Mouse (Mus musculus) embryo, embryonic 9.5 days (tissue): Measurements from ENCODE around the gene Sart1.
"Not testable (repeated sequence)": the region's sequence is repeated elsewhere in the genome, so short reads cannot be mapped to it uniquely, and the experiment has no call there.

Experiments used
- DNase-seq: peaks from one replicate; pipeline ENCODE4 v3.0.0-alpha.2; 2017; ENCODE audit errors: extremely low spot score

Sart1 gene

DNA sequence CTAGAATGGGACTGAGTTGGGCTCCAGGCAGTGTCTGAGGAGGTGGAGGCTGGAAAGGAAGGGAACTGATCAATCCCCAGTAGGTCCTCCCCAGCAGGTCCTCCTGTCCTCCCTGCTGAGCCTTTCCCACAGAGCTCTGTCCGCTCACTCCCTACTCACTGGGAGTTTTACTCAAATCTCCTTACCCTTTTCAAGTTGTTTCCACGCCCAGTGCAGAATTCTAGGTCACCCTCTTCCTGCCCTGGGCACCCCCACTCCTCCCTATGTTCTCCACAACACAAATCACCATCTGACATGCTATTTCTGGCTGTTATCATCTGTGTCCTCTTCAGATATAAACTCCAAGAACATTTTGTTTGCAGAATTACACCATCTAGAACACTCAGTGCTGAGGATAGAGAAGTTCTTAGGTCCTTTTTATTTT lies 26.0 kb upstream of the Sart1 start:
- DNase-seq = no peak

DNA sequence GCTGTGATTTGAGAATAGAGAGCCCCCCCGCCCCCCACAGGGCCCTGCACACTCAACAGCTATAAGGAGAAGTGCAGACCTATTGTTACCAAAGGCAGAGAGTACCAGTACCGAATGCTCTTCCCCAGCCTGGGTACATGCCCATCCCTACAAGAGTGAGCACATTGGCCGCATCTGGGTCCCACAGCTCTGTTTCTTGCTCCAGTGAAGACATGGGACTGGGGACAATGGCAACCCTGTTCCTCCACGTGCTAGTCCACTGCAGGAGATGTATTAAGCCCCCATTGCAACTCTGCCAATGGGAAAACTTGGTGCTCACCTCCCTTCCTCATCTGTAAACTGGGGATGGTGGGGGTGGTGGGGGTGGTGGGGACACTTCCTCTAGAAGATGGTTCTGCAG lies 25.3 kb upstream of the Sart1 start:
- DNase-seq = no peak

DNA sequence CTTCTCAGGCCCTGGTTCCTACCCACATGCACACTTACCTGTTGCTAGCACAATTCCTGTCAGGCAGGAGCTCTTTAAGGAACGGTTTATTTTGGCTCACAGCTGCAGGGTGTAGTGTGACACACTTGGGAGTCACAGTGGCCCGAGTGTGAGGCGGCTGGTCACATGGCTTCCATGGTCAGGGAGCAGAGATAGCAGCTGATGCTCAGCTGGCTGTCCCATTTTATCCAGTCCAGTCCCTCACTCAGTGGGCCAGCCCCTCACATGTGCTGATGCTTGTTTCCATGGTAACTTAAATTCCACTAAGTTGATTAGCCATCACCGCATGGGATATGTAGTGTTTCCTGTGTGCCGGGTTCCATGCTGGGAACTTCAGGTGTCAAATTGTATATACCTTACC lies 23.5 kb upstream of the Sart1 start:
- no peak for DNase-seq

DNA sequence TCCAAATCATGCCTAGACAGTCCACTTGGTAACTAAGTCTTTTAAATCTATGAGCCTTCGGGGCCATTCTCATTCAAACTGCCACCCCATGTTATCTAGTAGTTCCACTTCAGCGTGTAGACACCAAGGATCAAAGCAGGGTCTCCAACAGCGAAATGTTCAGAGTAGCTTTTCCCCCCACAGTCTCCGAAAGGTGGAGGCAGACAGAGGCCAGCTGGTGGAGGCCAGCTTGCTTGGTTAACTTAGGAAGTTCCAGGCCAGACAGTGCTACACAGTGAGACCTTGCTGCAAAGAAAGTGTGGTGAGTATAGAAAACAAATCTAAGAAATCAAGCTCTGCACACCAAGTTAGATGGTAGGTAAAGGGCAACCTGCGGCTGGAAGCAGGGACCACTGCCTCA lies 22.1 kb upstream of the Sart1 start:
- DNase-seq = no peak

DNA sequence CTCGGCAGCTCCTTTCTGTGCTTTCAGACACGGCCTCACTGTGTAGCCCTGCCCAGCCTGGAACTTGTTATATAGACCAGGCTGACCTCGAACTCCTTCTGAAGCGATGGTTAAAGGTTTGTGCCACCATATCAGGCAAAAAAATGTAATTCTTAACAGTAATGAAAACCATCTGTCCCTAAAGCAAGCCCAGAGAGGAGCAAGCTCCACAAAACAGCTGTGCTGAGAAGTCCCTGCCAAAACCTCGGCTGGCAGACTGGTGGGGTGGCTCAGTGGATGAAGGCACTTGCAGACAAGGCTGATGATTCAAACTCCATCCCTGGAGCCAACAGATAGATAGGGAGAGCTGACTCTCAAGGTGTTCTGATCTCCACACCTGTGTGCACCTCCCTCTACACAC lies 20.6 kb upstream of the Sart1 start:
- DNase-seq = no peak

DNA sequence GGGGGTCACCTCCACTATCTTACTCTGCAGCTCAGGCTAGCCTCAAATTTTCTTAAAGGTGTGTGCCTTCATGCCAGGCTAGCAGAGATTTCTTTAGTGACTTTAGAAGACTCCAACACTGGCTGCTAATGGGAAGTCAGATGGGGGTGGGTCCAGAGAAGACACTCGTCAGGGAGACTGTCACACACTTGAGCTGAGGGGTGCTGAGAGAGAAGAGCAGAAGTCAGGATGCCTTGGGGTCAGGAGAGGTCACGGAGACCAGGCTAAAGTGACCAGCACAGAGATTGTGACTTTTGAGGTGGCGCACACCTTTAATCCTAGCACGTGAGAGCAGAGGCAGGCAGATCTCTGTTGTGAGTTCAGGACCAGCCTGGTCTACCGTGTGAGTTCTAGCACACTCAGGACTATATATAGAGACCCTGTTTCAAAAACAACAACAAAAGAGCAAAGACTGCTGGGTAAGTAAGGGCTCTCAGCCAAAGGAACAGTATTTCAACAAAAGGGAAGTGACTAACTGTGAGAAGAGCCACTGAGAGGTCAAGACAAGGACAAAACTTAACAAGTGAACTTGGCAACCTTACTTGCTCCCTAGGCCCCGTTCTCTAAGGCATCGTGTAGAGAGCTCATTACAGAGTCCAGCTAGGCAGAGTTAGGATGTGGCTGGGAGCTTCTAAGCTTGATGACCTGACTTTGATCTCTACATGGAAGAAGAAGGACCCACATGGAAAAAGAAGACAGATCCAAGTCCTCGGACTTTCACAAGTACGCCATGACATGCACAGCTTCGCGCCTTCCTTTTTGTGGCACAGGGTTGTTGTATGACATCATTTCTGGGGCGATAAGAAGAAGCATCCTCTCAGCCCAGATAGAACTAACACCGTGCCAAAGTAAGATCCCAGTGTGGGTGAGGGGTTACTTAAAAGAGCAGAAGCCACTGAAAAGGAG lies 19.8 kb upstream of the Sart1 start:
- DNase-seq = no peak

DNA sequence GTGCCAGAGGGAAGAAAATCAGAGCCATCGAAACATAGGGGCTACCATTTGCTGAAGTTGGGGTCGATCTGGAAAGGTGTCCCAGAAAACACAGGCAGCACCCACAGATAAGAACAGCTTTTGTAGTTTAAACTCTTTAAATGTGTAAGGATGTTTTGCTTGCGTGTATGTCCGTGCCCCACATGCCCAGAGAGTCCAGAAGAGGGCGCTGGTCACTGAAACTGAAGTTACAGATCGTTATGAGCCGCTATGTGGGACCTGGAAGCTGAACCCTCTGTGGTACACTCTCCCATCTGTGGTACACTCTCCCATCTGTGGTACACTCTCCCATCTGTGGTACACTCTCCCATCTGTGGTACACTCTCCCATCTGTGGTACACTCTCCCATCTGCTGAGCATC lies 18.6 kb upstream of the Sart1 start:
- DNase-seq = peak; percentile 39

DNA sequence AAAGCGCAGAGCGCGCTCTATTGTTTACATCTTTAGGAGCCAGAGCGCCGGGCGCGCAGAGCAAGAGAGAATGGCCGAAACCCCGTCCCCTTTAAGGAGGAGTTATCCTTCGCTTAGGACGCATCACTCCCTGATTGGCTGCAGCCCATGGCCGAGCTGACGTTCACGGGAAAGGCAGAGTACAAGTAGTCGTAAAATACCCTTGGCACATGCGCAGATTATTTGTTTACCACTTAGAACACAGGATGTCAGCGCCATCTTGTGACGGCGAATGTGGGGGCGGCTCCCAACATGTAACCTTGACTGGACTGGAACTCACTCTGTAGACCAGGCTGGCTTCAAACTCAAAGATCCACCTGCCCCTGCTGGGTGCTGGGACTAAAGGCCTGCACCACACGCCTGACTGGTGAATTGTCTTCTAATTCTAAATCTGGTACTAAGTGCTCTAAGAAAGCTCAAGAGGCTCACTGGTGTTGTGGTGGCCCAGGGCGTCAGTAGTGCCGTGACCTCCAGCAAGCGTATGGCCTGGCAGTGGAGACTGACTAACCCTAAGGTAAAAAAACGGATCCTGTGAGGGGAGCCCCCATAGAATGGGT lies 18.1 kb upstream of the Sart1 start:
- peak; percentile 61 for DNase-seq

DNA sequence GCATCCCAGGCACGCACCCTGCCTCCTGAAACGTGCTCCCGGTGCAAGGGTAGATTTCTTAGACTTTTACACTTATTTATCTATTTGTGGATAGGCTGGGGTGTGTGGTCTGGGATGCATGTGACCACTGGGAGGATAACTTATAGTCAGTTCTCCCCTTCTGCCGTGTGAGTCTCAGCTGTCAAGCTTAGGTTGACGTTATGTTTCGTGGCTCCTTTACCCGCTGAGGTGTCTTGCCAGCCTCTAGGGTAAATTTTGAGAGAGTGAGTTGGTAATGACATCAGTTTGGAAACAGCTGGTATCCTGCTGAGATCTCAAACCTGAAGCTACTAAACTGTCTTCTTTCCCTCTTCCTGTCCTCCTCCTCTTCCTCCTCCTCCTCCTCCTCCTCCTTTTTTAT lies 17.4 kb upstream of the Sart1 start:
- no peak for DNase-seq

DNA sequence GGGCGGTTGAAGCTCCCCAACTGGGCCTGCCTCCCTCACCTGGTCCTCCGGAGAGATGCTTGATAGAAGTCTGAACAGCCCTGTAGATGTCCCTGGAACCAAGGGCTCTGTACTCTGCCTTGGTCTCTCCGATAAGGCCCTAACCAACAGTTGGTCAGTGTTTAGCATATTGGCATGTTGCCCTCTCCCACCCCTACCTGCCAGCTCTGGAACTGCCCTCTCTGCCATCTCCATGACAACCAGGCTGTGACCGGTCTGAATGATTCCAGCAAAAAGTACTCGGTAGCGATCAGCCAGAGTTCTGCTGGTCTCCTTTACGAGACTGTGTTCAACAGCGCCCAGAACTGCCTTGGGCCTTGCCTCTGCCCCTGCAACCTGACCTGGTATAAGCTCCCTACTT lies 13.8 kb upstream of the Sart1 start, which contains the start of gene Tsga10ip:
Gene Tsga10ip (minus strand): TSS at position 234 of the 400 bp plus-strand sequence.
- no peak for DNase-seq

DNA sequence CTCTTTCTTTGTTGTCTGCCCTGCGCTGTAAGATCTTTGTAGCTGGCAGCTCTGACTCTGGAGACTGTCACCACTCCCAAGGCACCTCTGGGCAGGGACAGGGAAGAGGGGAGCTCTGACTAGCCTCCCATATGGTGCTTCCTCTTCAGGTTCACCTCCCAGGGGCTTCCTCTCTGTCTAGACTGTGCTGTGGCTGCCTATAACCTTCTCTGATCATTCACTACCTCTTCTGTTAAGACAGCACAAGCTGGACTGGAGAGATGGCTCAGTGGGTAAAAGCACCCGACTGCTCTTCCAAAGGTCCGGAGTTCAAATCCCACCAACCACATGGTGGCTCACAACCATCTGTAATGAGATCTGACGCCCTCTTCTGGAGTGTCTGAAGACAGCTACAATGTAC lies 12.6 kb upstream of the Sart1 start:
- not testable (repeated sequence) for DNase-seq

DNA sequence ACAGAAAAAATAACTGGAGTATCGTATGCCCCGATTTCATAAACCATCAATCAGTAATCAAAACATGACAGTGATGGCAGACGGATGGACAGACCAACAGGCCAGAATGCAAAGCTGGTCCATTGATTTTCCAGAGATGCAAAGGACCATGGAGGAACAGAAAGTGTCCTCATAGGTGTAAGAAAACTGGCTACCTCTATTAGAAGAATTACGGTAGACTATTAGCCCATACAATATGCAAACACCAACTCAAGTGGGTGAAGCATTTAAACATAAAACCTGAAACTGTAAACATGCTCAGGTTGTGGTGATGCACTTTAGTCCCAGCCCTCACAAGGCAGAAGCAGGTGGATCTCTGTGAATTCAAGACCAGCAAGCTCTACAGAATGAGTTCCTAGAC lies 6.9 kb upstream of the Sart1 start:
- DNase-seq = no peak

DNA sequence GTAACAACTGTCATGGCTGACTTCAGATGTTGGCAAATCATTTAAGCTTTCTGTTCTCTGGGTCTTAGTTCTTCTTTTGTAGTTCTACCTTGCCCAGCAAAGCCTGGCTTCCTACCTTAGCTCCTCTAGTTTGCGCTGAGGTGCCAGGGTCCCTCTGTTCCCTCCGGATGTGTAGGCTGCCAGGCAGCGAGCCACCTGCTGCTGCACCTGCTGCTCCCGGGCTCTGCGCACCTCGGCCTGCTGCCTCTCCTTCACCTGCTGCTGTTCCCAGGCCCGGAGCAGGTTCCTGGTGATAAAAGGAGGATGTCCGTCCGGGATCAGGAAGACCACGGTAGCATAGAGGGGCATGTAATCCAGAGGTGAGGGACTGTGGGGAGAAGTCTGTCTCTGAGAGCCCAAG lies 5.7 kb upstream of the Sart1 start:
- DNase-seq = no peak

DNA sequence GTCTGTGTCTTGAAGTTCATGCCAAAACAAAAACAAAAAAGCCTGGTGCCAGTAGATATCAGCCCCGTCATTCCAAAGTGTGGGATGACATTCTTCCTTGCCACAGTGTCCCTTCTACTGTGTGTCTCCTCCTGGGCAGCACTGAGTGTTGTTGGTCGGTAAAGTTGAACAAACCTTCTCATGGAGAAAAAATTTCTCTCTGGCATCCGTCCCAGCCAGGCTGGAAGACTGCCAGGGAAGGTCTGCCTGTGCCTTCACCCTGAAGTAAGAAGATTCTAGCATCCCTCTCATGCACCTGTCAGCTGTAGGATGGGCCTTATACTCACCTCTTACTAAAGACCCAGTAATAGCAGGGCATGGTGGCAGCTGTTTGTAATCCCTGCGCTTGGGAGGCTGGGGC lies 4.4 kb upstream of the Sart1 start:
- DNase-seq = no peak

DNA sequence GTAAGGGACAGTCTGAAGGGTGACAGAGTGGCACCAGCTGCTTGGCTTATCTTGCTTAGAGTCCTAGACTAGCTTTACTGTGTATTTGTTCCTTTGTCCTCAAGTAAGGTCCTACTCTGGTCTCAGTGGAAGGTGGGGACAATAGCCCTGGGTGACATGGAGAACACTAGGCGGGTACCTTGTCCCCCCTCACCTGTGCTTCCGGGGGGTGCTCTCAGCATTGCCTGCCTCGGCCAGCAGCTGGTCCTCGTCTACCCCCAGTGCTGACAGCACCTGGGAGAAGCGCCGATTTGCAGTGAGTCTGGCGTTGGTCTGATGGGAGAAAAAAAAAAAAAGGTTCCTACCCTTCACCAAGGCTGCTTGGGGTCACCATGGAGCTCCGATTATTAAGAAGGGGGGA lies 1.9 kb upstream of the Sart1 start:
- no peak for DNase-seq

DNA sequence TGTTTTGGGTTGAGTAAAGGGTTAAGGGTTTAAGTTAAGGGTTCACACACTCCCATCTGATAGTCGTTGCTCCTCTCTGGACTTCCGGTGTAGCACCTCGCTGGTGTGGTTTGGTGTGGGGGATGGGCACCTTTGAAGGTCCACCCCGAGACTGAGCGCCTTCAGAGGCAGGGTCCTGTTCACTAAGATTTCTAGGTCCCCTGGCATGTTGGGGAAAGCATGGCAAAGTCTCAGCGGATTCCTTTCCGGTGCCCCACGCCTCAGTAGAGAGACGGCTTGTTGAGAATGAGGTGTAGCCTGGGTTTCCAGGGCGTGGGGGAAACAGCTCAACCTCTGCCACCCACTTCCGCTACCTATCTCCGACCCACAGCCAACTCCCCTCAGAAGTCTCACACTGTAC lies 1.1 kb upstream of the Sart1 start:
- DNase-seq = peak; percentile 45

DNA sequence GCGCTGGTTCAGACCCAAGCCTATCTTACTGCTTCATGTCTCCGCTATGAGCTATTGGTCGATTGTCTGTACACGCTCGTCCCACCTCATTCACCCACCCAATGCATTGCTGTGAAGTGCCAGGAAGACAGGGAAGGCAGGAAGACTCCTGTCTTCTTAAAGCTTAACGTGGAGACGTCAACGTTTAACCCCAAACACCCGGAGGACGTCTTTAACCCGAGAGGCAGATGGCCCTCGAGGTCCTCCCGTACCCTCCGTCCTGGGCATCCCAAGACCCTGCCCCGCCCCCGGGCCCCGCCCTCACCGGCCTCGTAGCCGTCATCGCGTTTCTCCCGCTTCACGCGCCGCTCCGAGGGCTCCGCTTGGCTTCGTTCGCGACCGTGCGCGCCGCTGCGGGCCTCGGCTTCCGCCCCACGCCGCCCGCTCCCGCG lies 477 bp downstream of the Sart1 start:
- DNase-seq = peak; percentile 45

DNA sequence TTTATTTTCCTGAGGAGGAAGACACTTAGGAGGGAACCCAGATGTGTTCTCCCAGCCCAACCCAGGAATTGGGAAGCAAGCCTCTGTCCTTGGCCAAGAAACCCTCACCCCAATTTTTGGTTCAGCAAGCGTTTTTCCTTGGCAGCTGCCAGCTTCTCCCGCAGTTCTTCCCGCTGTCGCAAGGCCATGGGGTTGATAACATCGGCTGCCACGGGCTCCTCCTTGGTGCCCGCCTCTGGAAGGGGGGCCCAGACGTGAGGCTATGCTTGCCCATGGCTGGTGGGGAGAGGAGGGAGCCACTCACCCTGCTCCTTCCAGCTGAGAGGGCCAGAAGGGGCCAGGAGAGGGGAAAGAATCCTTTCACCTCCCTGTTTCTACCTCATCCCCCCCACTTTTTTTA lies 3.8 kb downstream of the Sart1 start:
- DNase-seq = no peak

DNA sequence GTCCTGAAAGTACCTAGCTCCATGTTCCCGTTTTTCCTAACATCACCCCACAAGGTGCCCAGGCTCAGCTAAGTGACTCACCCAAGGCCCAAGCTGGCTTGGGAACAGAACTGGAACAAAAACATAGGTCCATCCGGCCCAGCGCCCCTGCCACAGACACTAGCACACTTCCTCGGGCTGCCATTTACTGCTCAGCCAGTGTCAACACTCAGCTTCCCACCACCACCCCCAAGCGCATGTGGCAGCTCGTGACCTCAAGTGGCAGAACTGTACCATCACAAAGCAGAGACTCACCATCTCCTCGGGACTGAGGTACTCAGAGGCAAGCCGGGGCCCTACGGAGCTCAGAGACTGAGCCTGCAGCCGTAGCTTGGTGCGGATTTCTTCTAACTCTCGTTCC lies 5.2 kb downstream of the Sart1 start:
- no peak for DNase-seq

DNA sequence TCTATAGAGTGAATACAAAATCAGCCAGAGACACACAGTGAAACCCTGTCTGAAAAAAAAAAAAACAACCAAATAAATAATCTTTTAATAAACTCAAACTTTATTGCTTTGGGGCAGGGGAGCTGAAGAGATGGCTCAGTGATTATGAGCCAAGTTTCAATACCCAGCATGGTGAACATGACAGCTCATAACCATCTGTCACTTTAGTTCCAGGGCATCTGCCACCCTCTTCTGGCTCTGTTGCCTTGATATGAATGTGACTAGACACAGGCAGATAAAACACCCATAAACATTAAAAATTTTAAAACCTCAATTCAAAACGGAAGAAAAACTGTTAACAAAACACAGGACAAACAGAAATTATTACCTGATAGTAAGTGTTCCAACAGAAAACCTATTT lies 11.1 kb downstream of the Sart1 start:
- DNase-seq = no peak

DNA sequence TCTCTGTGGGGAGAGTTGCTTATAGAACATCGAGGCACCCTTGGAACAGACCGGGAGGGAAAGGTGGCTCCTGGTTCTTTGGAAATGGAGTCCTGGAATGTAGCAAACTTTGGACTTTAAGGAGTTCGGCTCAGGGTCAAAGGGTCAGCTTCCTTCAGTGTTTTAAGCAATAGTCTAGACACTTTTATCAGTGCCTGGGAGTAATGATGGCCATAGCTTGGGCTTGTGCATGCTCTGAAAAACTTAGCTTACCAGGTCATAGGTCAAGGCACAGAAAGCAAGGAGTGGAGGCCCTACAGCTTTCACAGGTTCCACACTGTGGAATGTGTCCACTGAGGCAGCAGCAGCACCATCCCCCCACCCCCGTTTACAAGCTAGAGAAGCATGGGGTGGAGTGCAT lies 13.8 kb downstream of the Sart1 start:
- no peak for DNase-seq

DNA sequence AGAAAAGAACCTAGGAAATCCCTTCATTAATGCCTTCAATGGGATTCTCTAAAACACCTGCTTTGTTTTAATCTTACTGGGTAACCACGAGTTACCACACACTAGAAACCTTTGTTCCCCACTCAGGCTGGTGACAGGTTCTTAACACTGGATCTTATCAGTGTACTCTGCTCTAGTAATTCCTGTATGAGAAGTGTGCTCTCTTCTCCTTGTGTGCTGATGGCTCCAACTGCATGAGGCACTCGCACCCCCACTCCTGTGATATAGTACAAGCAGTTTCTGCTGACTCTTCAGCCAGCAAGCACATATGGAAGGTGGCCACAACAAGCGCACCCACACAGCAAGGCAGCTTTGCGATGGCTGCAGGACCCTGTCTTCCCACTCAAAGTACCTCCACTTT lies 14.3 kb downstream of the Sart1 start:
- no peak for DNase-seq

DNA sequence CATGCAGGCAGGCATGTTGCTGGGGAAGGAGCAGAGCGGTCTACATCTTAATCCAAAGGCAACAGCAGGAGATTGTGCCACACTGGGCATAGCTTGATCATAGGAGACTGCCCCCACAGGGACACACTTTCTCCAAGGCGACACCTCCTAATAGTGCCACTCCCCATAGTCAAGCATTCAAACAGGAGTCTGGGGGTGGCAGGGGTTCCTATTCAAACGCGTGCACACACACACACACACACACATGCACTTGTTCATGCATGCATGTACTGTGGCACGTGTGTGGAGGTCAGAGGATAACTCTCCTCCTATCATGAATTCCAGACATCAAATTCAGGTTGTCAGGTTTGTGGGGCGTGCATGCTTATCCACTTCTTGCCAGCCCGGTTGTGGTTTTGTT lies 15.8 kb downstream of the Sart1 start:
- no peak for DNase-seq
